Mouse (Mus musculus) brain, embryonic 14.5 days (tissue): Measurements from ENCODE around the gene Senp3. TPM values are rescaled to one million over a fixed set of nuclear protein-coding genes. Genes with fewer than 3 reads are reported as not detected.

ENCODE experiments used
- DNase-seq: peaks from one replicate; pipeline ENCODE4 v3.0.0-alpha.2; 2011; ENCODE audit warnings: low read depth
- CTCF ChIP-seq: fragments of 200-500 bp; IDR thresholded peaks from 2 replicates; pipeline ENCODE4 v1.5.1; 2012; ENCODE audit warnings: inconsistent platforms, mild to moderate bottlenecking, moderate library complexity, borderline replicate concordance; ENCODE audit not compliant: insufficient read depth, insufficient read length; ENCODE audit errors: extremely low read depth
- POLR2A ChIP-seq: fragments of 200-500 bp; IDR thresholded peaks from 2 replicates; pipeline ENCODE4 v1.6.1; 2012; ENCODE audit warnings: mild to moderate bottlenecking, inconsistent platforms, borderline replicate concordance; ENCODE audit not compliant: poor library complexity, insufficient read depth, insufficient read length, severe bottlenecking; ENCODE audit errors: extremely low read depth
- polyA plus RNA-seq: library from polyadenylated mRNA; depleted of rRNA; stranded (reverse); fragments of >200 nt; gene quantifications from 2 replicates; pipeline ENCODE4 v1.2.3, GENCODE M21; 2012

The Senp3 gene
- polyA plus RNA-seq, 1 experiment, result 139 TPM

GRCm38 (mm10) chr11:69657462-69657881 is 24.4 kb downstream of the Senp3 start:
- no peak for DNase-seq
- TF ChIP-seq CTCF, result no peak
- TF ChIP-seq POLR2A, result no peak

GRCm38 (mm10) chr11:69656617-69657461 is 25.0 kb downstream of the Senp3 start:
- TF ChIP-seq CTCF, result peak; percentile 80
- no peak for TF ChIP-seq POLR2A
- DNase-seq, result peak; percentile 77

- no peak for TF ChIP-seq POLR2A
- no peak for TF ChIP-seq CTCF
- DNase-seq, result no peak
Measured at GRCm38 (mm10) chr11:69656065-69656455, 25.8 kb downstream of the Senp3 start.

- peak; percentile 86 for DNase-seq
- TF ChIP-seq POLR2A (no peak), CTCF (peak; percentile 86)
Measured at GRCm38 (mm10) chr11:69655264-69656064, 26.4 kb downstream of the Senp3 start, which contains the start of gene Sox15. TSS of gene Sox15 (plus strand) at chr11:69655314.

- DNase-seq, result no peak
- TF ChIP-seq CTCF (no peak), POLR2A (no peak)
Measured at GRCm38 (mm10) chr11:69654760-69655159, 27.1 kb downstream of the Senp3 start.

- DNase-seq, result peak; percentile 18
- no peak for TF ChIP-seq CTCF
- no peak for TF ChIP-seq POLR2A
Measured at GRCm38 (mm10) chr11:69653399-69653798, 28.5 kb downstream of the Senp3 start.

GRCm38 (mm10) chr11:69645860-69646259 is 36.0 kb downstream of the Senp3 start:
- DNase-seq, result no peak
- TF ChIP-seq POLR2A, result no peak
- no peak for TF ChIP-seq CTCF

GRCm38 (mm10) chr11:69635471-69635870 is 46.4 kb downstream of the Senp3 start:
- DNase-seq, result no peak
- TF ChIP-seq CTCF (no peak), POLR2A (no peak)

GRCm38 (mm10) chr11:69633128-69633866 is 48.6 kb downstream of the Senp3 start:
- no peak for TF ChIP-seq CTCF
- TF ChIP-seq POLR2A, result no peak
- DNase-seq, result no peak

GRCm38 (mm10) chr11:69632284-69633089 is 49.4 kb downstream of the Senp3 start, which contains the start of gene Fxr2:
TSS of gene Fxr2 (plus strand) at chr11:69632990.
- TF ChIP-seq CTCF (peak; percentile 81), POLR2A (peak; percentile 94)
- peak; percentile 100 for DNase-seq
